Comparison of ENCODE assay signal across 12 mouse cellular contexts in the genomic region with DNA sequence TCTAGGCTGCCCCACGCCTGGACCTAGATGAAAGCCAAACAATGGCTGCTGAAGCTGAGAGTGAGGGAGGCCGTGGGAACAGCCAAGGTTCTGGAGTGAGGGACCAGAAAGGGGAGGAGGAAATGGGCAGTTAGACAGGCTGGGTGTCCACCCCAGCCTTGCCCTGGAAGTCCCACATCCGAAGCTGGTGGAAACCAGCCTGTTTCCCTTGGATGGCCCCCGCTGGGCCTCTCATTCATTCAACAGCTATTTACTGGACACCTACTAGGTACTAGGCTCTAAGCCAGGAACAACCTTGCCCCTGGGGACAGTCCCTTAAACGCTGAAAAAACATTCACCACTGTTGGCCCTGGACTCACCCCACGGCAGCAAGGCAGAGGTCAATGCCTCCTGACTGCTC.
DNase-seq lines count a peak whose midpoint lies in the region; ATAC-seq and TF ChIP-seq lines count a peak whose summit lies in the region.
"Had no signal": no experiment of that assay in that cellular context is flagged by ENCODE, and none has a peak within 500 bp of the region (broad histone marks: within the 10 kb centered on the region; RNA-seq: fewer than 3 reads in every experiment).

No protein-coding gene starts in this region.

- H3K4me3 ChIP-seq in kidney, embryonic 15.5 days (replicated peaks): no peak overlapping the region
- H3K4me3 ChIP-seq in kidney, embryonic 16.5 days (ENCODE audit: low read length): no peak overlapping the region
- no peak overlapping the region for H3K4me3 ChIP-seq in stomach, postnatal 0 days (ENCODE audit: low read depth, low read length)
- H3K4me3 ChIP-seq: liver, embryonic 15.5 days; midbrain, embryonic 13.5 days; neural tube, embryonic 13.5 days had no signal

- H3K4me2 ChIP-seq in kidney, embryonic 15.5 days: no peak overlapping the region
- H3K4me2 ChIP-seq in kidney, embryonic 16.5 days (replicated peaks; ENCODE audit: low read depth, low read length): no peak overlapping the region
- no peak overlapping the region for H3K4me2 ChIP-seq in stomach, postnatal 0 days (replicated peaks; ENCODE audit: low read depth)
- H3K4me2 ChIP-seq: liver, embryonic 15.5 days; midbrain, embryonic 13.5 days; neural tube, embryonic 13.5 days had no signal

- no peak for TF ChIP-seq EP300 in stomach, postnatal 0 days (optimal IDR thresholded peaks at IDR 0.05)

- H3K9me3 ChIP-seq in kidney, embryonic 15.5 days (replicated peaks): peaks cover 6% of the 10 kb centered on the region; the same call in 1 of the 2 replicates
- H3K9me3 ChIP-seq in kidney, embryonic 16.5 days (ENCODE audit: low read length): no peaks in the 10 kb centered on the region
- no peaks in the 10 kb centered on the region for H3K9me3 ChIP-seq in stomach, postnatal 0 days (ENCODE audit: control insufficient read depth, low read length)
- H3K9me3 ChIP-seq: liver, embryonic 15.5 days had no signal

- H3K27me3 ChIP-seq in kidney, embryonic 15.5 days: no peaks in the 10 kb centered on the region
- no peaks in the 10 kb centered on the region for H3K27me3 ChIP-seq in kidney, embryonic 16.5 days (ENCODE audit: insufficient read depth, low read length)
- no peaks in the 10 kb centered on the region for H3K27me3 ChIP-seq in stomach, postnatal 0 days (ENCODE audit: control insufficient read depth, insufficient read depth, low read length)
- H3K27me3 ChIP-seq: midbrain, embryonic 13.5 days; neural tube, embryonic 13.5 days had no signal

- 35% methylated on average over 6 of the region's 6 CpGs for WGBS in kidney, embryonic 15.5 days
- WGBS in kidney, embryonic 16.5 days: 44% methylated on average over 6 of the region's 6 CpGs
- WGBS in stomach, postnatal 0 days: 50% methylated on average over 6 of the region's 6 CpGs

- ATAC-seq in frontal cortex, adult (ENCODE audit: low TSS enrichment): peak; percentile 41; the same call in 1 of the 2 replicates
- ATAC-seq in kidney, embryonic 15.5 days (replicated peaks; ENCODE audit: low FRiP score): no peak
- no peak for ATAC-seq in kidney, embryonic 16.5 days (ENCODE audit: low FRiP score, low TSS enrichment)
- ATAC-seq in stomach, postnatal 0 days (ENCODE audit: low FRiP score, low TSS enrichment): peak; percentile 15; the same call in 1 of the 2 replicates
- ATAC-seq: midbrain, embryonic 13.5 days had no signal

- no peaks in the 10 kb centered on the region for H3K36me3 ChIP-seq in kidney, embryonic 15.5 days
- H3K36me3 ChIP-seq in kidney, embryonic 16.5 days (ENCODE audit: insufficient read depth, low read length): no peaks in the 10 kb centered on the region
- no peaks in the 10 kb centered on the region for H3K36me3 ChIP-seq in stomach, postnatal 0 days (ENCODE audit: control insufficient read depth, insufficient read depth, low read length)
- H3K36me3 ChIP-seq: liver, embryonic 15.5 days; midbrain, embryonic 13.5 days; neural tube, embryonic 13.5 days had no signal

- H3K27ac ChIP-seq in kidney, embryonic 15.5 days: peak overlapping the region; percentile 56
- no peak overlapping the region for H3K27ac ChIP-seq in kidney, embryonic 16.5 days (ENCODE audit: low read length)
- H3K27ac ChIP-seq in stomach, postnatal 0 days (replicated peaks): no peak overlapping the region
- H3K27ac ChIP-seq: liver, embryonic 15.5 days; midbrain, embryonic 13.5 days; neural tube, embryonic 13.5 days had no signal

- no peak for DNase-seq in frontal cortex, adult 2 months (ENCODE audit: extremely low spot score in 1 of 2, low spot score in 1 of 2)
- peak; percentile 34 to 36 for DNase-seq in right cerebral cortex, postnatal 10 days (ENCODE audit: low spot score in 2 of 2)
- DNase-seq in right cerebral cortex, postnatal 4 days: no peak
- DNase-seq in stomach, postnatal 0 days (ENCODE audit: low spot score): no peak
- no peak for DNase-seq in right cerebral cortex, adult 2 months (ENCODE audit: low spot score in 2 of 2)
- DNase-seq: cerebellum, adult 18-20 months had no signal

- no peak overlapping the region for H3K9ac ChIP-seq in kidney, embryonic 15.5 days
- no peak overlapping the region for H3K9ac ChIP-seq in kidney, embryonic 16.5 days (replicated peaks; ENCODE audit: low read length)
- no peak overlapping the region for H3K9ac ChIP-seq in stomach, postnatal 0 days (ENCODE audit: low read length)
- H3K9ac ChIP-seq: liver, embryonic 15.5 days; midbrain, embryonic 13.5 days; neural tube, embryonic 13.5 days had no signal

- peaks cover 29% of the 10 kb centered on the region for H3K4me1 ChIP-seq in kidney, embryonic 15.5 days
- H3K4me1 ChIP-seq in kidney, embryonic 16.5 days (ENCODE audit: insufficient read depth, low read length): peaks cover 21% of the 10 kb centered on the region
- peaks cover 6% of the 10 kb centered on the region; the same call in 1 of the 2 replicates for H3K4me1 ChIP-seq in stomach, postnatal 0 days (replicated peaks; ENCODE audit: control insufficient read depth, insufficient read depth)

- TF ChIP-seq CTCF in stomach, postnatal 0 days (IDR thresholded peaks at IDR 0.05; ENCODE audit: low read depth): no peak

Comparison
In these comparisons a context has a peak if more than half of its experiments do, and no peak if none do; other contexts are left out.
1. DNase-seq: peak in right cerebral cortex, postnatal 10 days (2 of 2); none in frontal cortex, adult 2 months (0 of 2), right cerebral cortex, postnatal 4 days (single experiment), stomach, postnatal 0 days (single experiment) and right cerebral cortex, adult 2 months (0 of 2).
2. ATAC-seq: peak in frontal cortex, adult (single experiment) and stomach, postnatal 0 days (single experiment); none in kidney, embryonic 15.5 days (single experiment) and kidney, embryonic 16.5 days (single experiment).